8 mouse cellular contexts compared by ENCODE assay signal in genomic region chr13:56112496-56112895, GRCm38 (mm10). TPM values are rescaled to one million over a fixed set of nuclear protein-coding genes. Genes with fewer than 3 reads are reported as not detected.
DNase-seq lines count a peak whose midpoint lies in the region; ATAC-seq and TF ChIP-seq lines count a peak whose summit lies in the region.

No protein-coding gene starts in this region.

- no peaks in the 10 kb centered on the region for H3K27me3 ChIP-seq in heart, adult 2 months (ENCODE audit: control insufficient read depth, insufficient read depth, low read length)
- no peaks in the 10 kb centered on the region for H3K27me3 ChIP-seq in lung, postnatal 0 days (replicated peaks; ENCODE audit: insufficient read depth, low read length)
- no peaks in the 10 kb centered on the region for H3K27me3 ChIP-seq in neural tube, embryonic 12.5 days (replicated peaks)

- DNase-seq in heart, adult 2 months, result no peak
- no peak for DNase-seq in heart, postnatal 10 days
- DNase-seq in lung, postnatal 0 days (ENCODE audit: low spot score), result peak; percentile 72
- DNase-seq in lung, postnatal 25 days (ENCODE audit: low spot score), result no peak
- DNase-seq in heart, postnatal 4 days, result peak; percentile 34
- no peak for DNase-seq in layer of hippocampus, adult 9-10 months (ENCODE audit: low spot score)
- DNase-seq in adrenal gland, postnatal 36 days, result no peak

- H3K36me3 ChIP-seq in heart, adult 2 months (ENCODE audit: control insufficient read depth, insufficient read depth, low read length), result peaks cover 11% of the 10 kb centered on the region; the same call in 1 of the 2 replicates
- no peaks in the 10 kb centered on the region for H3K36me3 ChIP-seq in lung, postnatal 0 days (ENCODE audit: insufficient read depth, low read length)
- H3K36me3 ChIP-seq in neural tube, embryonic 12.5 days, result peaks cover 30% of the 10 kb centered on the region

- H3K4me1 ChIP-seq in heart, adult 2 months (ENCODE audit: control insufficient read depth, insufficient read depth, low read length), result peaks cover 35% of the 10 kb centered on the region
- H3K4me1 ChIP-seq in lung, postnatal 0 days (ENCODE audit: insufficient read depth, low read depth, low read length), result peaks cover 47% of the 10 kb centered on the region; the same call in 1 of the 2 replicates
- peaks cover 55% of the 10 kb centered on the region for H3K4me1 ChIP-seq in neural tube, embryonic 12.5 days

- TF ChIP-seq EP300 in heart, adult 2 months (IDR thresholded peaks at IDR 0.05; ENCODE audit: insufficient read depth, low read depth, low read length), result no peak
- TF ChIP-seq EP300 in lung, postnatal 0 days (IDR thresholded peaks at IDR 0.05), result no peak

- peak overlapping the region; percentile 40 for H3K4me2 ChIP-seq in lung, postnatal 0 days (replicated peaks; ENCODE audit: low read depth, low read length)
- H3K4me2 ChIP-seq in neural tube, embryonic 12.5 days (replicated peaks), result no peak overlapping the region; the same call in 1 of the 2 replicates

- no peaks in the 10 kb centered on the region for H3K9me3 ChIP-seq in lung, postnatal 0 days (ENCODE audit: low read length)
- no peaks in the 10 kb centered on the region for H3K9me3 ChIP-seq in neural tube, embryonic 12.5 days

- intact Hi-C loops in heart, adult 2 months (cut with DNase I), result no loop called here
- intact Hi-C loops in heart, postnatal 10 days (cut with DNase I), result loop anchor here (2.0 kb wide), 1 partner anchor 38 kb away; no protein-coding TSS in a partner anchor

- H3K79me2 ChIP-seq in heart, adult 2 months (replicated peaks; ENCODE audit: control insufficient read depth, insufficient read depth, low read length), result peaks cover 3% of the 10 kb centered on the region; the same call in 1 of the 2 replicates

- TF ChIP-seq CTCF in heart, adult 2 months (IDR thresholded peaks at IDR 0.05), result peak; percentile 42
- no peak for TF ChIP-seq CTCF in lung, postnatal 0 days (IDR thresholded peaks at IDR 0.05)

- no peak for TF ChIP-seq POLR2A in heart, adult 2 months (IDR thresholded peaks at IDR 0.05; ENCODE audit: insufficient read depth, low read depth, low read length)

- 52% methylated on average over 4 of the region's 4 CpGs for WGBS in heart, adult 2 months
- WGBS in lung, postnatal 0 days, result 14% methylated on average over 4 of the region's 4 CpGs
- WGBS in neural tube, embryonic 12.5 days, result 22% methylated on average over 4 of the region's 4 CpGs

- no peak overlapping the region for H3K9ac ChIP-seq in heart, adult 2 months (ENCODE audit: low read depth, low read length)
- no peak overlapping the region for H3K9ac ChIP-seq in lung, postnatal 0 days (replicated peaks; ENCODE audit: low read depth)
- 0 out of 2 replicates have a peak overlapping the region, but pooled peaks have one; percentile 26 for H3K9ac ChIP-seq in neural tube, embryonic 12.5 days

- ATAC-seq in lung, postnatal 0 days, result peak; percentile 19; the same call in 1 of the 2 replicates
- no peak for ATAC-seq in neural tube, embryonic 12.5 days (ENCODE audit: low FRiP score, low read depth)

- no peak overlapping the region for H3K4me3 ChIP-seq in heart, adult 2 months
- H3K4me3 ChIP-seq in lung, postnatal 0 days (ENCODE audit: low read depth, low read length), result no peak overlapping the region
- H3K4me3 ChIP-seq in neural tube, embryonic 12.5 days, result no peak overlapping the region

- no peak overlapping the region for H3K27ac ChIP-seq in heart, adult 2 months
- peak overlapping the region; percentile 83 for H3K27ac ChIP-seq in lung, postnatal 0 days (ENCODE audit: low read length)
- no peak overlapping the region for H3K27ac ChIP-seq in neural tube, embryonic 12.5 days

RNA-seq across cellular contexts. Expression of gene H2afy, which starts 23.7 kb away (rescaled TPM):
- total RNA-seq in heart, adult 2 months (2021), result 10 to 100 TPM; 43.3 to 49.6 TPM
- polyA plus RNA-seq in heart, adult 2 months (2012; rRNA removed), result 34.9 and 39.4 TPM in 2 replicates
- 10 to 100 TPM; 76.6 to 79.5 TPM for total RNA-seq in heart, postnatal 10 days (2021)
- 126 and 138 TPM in 2 replicates for polyA plus RNA-seq in lung, postnatal 0 days (2015; fragmentation: Nextera tagmentation; extraction: Ambion mirVana)
- 10 to 100 TPM; 84.6 to 91.3 TPM for total RNA-seq in heart, postnatal 4 days (2021)
- polyA plus RNA-seq in neural tube, embryonic 12.5 days (2016; fragmentation: Nextera tagmentation; extraction: Ambion mirVana), result 534 and 554 TPM in 2 replicates
- 100 to 1,000 TPM; 119 to 146 TPM for total RNA-seq in adrenal gland, postnatal 36 days (2021)

Comparison
In these comparisons a context has a peak if more than half of its experiments do, and no peak if none do; other contexts are left out.
1. DNase-seq: peak in lung, postnatal 0 days (single experiment) and heart, postnatal 4 days (single experiment); none in heart, adult 2 months (0 of 2), heart, postnatal 10 days (0 of 2), lung, postnatal 25 days (single experiment), layer of hippocampus, adult 9-10 months (single experiment) and adrenal gland, postnatal 36 days (0 of 2).